Mouse (Mus musculus): ENCODE data around the gene Cers1.

- TF ChIP-seq ETS1 (conservative IDR thresholded peaks at IDR 0.05; ENCODE audit: low read depth, low read length) (no peak), TCF12 (IDR thresholded peaks at IDR 0.05; ENCODE audit: low read depth, low read length) (no peak), POLR2A (IDR thresholded peaks at IDR 0.05; ENCODE audit: low read depth, low read length) (no peak)
These were observed 14.5 kb downstream of the Cers1 start for GRCm38 (mm10) chr8:70329835-70330740.
